Mouse (Mus musculus): ENCODE measurements around the gene Snx29.

GRCm38 (mm10) chr16:11752557-11752956 lies 429.8 kb downstream of the Snx29 start:
- TF ChIP-seq POLR2A (IDR thresholded peaks at IDR 0.05; ENCODE audit: borderline replicate concordance, control insufficient read depth, low read depth, low read length) (no peak), CTCF (IDR thresholded peaks at IDR 0.05; ENCODE audit: control insufficient read depth, insufficient read depth, low read length) (no peak)
